Mouse (Mus musculus) Patski (cell line): ENCODE measurements at regions not wholly inside any gene's neighbourhood (a gene's known extent, or its start where the extent isn't known, plus 50 kb on each side); places are given as distances from the start of the nearest gene placed in this dataset.

Experiments used
- ATAC-seq: fragments of 100-300 bp; one replicate; pipeline ENCODE4 v1.8.0; 2021
- CTCF ChIA-PET: fragments of 350-600 bp; sonication (Branson Sonifier 250); formaldehyde crosslinking; loops from one replicate; lab custom pipeline; 2022; ENCODE audit warnings: inconsistent platforms; lab: Charles Lee
- POLR2A ChIA-PET: fragments of 350-600 bp; sonication (Branson Sonifier 250); formaldehyde crosslinking; loops from one replicate; lab custom pipeline; 2022; ENCODE audit warnings: antibody characterized with exemption, inconsistent platforms; lab: Charles Lee
- DNase-seq: peaks from one replicate; pipeline ENCODE4 v3.0.0-alpha.2; 2011; ENCODE audit warnings: low read depth, low spot score
- H3K27me3 ChIP-seq: fragments of 371-371 bp; one replicate; pipeline ENCODE4 v1.5.1; 2021
- CTCF ChIP-seq: fragments of 100-300 bp; IDR thresholded peaks from one replicate; pipeline ENCODE4 v1.5.1; 2021
- in situ Hi-C: fragments of 300-500 bp; cut with MboI; formaldehyde crosslinking; loops from 3 replicates; pipeline ENCODE4 v1.11.1; 2018; ENCODE audit warnings: low pct_unique_long_range_greater_than_20kb, mixed read lengths

DNA sequence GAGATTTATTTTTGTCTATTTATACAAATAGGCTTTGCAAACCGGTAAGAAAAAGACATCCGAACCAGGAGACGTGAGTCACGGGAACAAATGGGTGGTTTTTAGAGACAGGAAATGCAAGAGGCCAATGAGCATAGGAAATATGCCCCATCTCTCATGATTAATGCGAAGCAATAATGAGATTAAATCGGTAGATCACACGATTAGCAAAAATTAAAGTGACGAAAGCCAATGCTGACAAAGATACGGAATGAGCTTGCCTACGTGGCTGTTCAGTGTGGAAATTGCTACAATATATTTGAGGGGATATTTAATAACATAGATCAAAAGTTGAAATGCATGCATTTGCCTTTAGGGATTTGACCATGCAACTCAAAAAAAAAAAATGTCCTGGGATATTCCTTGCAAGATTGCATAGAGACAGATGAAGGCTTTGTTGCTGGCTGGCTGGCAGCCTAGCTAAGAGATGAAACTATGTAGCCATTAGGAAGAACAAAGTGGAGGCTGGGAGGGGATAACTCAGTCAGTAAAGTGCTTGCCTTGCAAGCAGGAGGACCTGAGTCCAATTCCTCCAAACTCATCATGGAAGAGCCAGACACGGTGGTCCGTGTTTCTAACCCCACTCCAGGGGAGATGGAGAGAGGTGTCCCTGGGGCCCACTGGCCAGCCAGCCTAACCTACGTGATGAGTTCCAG, 60.2 kb upstream of the Unc5b start:
- in situ Hi-C loops = no loop called here
- POLR2A ChIA-PET = no interaction called here
- DNase-seq (no peak), ATAC-seq (no peak)
- peaks cover 9% of the 10 kb centered on the region for H3K27me3 ChIP-seq
- TF ChIP-seq CTCF = no peak
- CTCF ChIA-PET = interaction anchor here (0.7 kb wide), 1 partner anchor 9 kb away, joined by 3 read pairs; no protein-coding TSS in a partner anchor

DNA sequence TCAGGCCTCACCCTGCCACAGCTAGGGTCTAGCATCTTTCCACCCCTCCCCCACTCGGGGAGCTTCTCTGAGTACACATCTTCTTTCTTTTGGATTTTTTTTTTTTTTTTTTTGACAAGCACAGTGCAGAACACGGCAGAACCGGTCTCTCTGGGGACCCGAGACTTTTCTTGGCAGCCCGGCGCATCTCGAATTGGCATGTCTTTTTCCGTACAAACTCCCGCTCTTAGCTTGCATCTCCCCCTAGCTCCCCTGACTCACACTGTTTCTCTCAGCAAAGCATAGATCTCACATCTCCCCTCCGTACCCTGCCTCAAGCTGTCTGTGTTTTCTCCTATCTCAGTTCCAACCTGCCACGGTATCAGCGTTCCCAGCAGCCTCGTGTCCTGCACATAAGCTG, 58.4 kb upstream of the Unc5b start:
- ChIA-PET CTCF (interaction anchor here (1.0 kb wide), 1 partner anchor 12 kb away, joined by 3 read pairs; no protein-coding TSS in a partner anchor), POLR2A (interaction anchor here (0.7 kb wide), 1 partner anchor 210 kb away, joined by 4 read pairs; no protein-coding TSS in a partner anchor)
- DNase-seq = no peak
- no peak for ATAC-seq
- in situ Hi-C loops = no loop called here
- peaks cover 2% of the 10 kb centered on the region for H3K27me3 ChIP-seq
- no peak for TF ChIP-seq CTCF

DNA sequence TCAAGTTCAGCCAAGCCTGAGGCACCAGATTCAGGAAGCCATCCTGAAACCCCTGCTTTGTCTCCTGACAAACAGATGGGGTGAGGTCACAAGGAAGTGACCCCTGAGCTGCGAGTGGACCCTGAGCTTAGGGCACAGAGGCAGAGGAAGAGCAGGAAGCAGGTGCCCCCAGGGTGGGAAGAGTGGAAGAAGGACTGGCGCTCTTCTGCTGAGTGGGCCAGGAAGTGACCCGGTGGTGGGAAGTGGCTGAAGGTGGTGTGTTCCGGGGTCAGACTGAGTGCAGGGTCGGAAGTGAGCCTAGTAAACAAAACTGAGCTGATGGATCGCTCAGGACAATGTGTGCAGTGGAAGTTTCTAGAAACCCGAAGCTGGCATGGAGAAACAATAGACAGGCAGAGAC, 57.2 kb upstream of the Unc5b start:
- in situ Hi-C loops = no loop called here
- POLR2A ChIA-PET = interaction anchor here (1.0 kb wide), 1 partner anchor 76 kb away, joined by 3 read pairs; no protein-coding TSS in a partner anchor
- TF ChIP-seq CTCF = no peak
- ATAC-seq (no peak), DNase-seq (no peak)
- CTCF ChIA-PET = no interaction called here
- H3K27me3 ChIP-seq = no peaks in the 10 kb centered on the region

DNA sequence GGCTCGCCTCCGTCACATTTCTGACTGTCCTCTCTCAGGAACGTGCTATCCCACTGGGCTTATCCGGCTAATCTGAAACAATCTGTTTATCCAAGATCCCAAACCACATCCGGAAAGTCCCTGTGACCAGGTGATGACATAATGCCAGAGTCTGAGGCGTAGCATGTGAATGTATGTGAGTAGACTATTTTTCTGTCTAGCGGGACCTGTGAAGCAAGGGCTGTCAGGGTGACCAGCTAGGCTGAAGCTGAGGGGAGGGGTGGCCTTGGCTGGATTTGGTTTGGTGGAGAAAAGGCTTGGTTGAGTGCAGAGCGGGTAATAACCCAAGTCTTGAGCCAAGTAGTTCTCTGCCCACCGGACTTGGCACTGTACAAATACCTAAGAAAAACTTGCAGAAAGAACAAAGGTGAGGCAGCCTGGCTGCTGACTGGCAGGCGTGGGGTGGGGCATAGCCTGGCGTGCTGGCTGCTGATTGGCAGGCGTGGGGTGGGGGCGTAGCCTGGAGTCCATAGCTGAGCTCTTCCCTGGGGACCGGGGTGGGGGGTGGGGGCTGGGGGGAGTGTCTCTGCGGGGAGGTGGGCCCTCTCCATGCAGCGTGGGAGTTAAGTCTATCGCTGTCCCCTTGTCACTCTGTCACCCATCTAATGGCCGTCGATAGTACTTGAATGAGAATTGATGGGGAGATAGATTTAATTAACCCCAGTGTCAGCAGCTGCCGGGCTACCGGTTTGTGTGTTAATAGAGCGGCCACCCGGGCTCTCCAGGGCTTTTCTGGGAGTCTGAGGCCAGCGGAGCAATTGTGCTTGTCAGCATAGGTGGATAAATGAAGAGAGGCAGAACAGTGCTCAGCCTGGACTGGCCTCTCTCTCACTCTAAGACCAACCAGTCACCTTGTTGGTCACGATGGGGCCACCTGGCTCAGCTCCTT, 54.2 kb upstream of the Unc5b start:
- DNase-seq (no peak), ATAC-seq (no peak)
- POLR2A ChIA-PET = no interaction called here
- CTCF ChIA-PET = no interaction called here
- in situ Hi-C loops = no loop called here
- no peak for TF ChIP-seq CTCF
- H3K27me3 ChIP-seq = peaks cover 7% of the 10 kb centered on the region

DNA sequence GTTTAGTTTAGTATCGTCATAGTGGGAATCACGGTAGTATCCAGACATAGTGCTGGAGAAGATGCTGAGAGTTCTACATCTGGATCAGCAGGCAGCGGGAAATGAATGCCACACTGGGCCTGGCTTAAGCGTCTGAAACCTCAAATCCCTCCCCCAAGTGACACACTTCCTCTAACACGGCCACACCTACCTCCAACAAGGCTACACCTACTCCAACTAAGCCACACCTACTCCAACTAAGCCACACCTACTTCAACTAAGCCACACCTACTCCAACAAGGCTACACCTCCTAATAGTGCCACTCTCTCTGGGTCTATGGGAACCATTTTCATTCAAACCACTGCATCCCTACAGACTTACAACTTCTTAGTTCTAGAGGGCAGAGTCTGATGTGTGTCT, 53.4 kb upstream of the Unc5b start:
- ChIA-PET CTCF (no interaction called here), POLR2A (no interaction called here)
- in situ Hi-C loops = no loop called here
- ATAC-seq (no peak), DNase-seq (no peak)
- peaks cover 10% of the 10 kb centered on the region for H3K27me3 ChIP-seq
- TF ChIP-seq CTCF = no peak
